Mouse (Mus musculus) CH12.LX (cell line): ENCODE measurements around the gene Adh1. TPM values are rescaled to one million over a fixed set of nuclear protein-coding genes. Genes with fewer than 3 reads are reported as not detected.

Experiments
- DNase-seq: peaks from one replicate; pipeline ENCODE4 v3.0.0-alpha.2; 2013; ENCODE audit errors: extremely low read depth
- H3K27ac ChIP-seq: 2 replicates; pipeline ENCODE4 v1.5.1; 2012; ENCODE audit warnings: low read depth, mild to moderate bottlenecking, control low read depth, moderate library complexity; ENCODE audit not compliant: insufficient read depth
- H3K27me3 ChIP-seq: replicated peaks from 2 replicates; pipeline ENCODE3; 2012; ENCODE audit warnings: inconsistent platforms
- H3K36me3 ChIP-seq, 2 experiments: replicated peaks in 1 of 2; 2 replicates each; pipeline versions ENCODE3 to v1.6.1; 2012; ENCODE audit warnings: inconsistent platforms in 1 of 2, low read length in 1 of 2, mild to moderate bottlenecking in 1 of 2, mixed read lengths in 1 of 2, moderate library complexity in 1 of 2; ENCODE audit not compliant: control insufficient read depth in 1 of 2, insufficient read depth in 1 of 2
- H3K4me1 ChIP-seq, 2 experiments: 2 replicates each; pipeline ENCODE4 v1.6.1; 2012; ENCODE audit warnings: inconsistent platforms in 1 of 2, moderate library complexity in 1 of 2; ENCODE audit not compliant: insufficient read depth in 2 of 2, control insufficient read depth in 1 of 2
- H3K4me2 ChIP-seq: 2 replicates; pipeline ENCODE4 v1.6.1; 2012; ENCODE audit warnings: low read depth, mild to moderate bottlenecking, control low read depth; ENCODE audit not compliant: poor library complexity, insufficient read depth, severe bottlenecking
- H3K4me3 ChIP-seq, 3 experiments: fragments of 150-350 bp in 1 of 3; sonication (generic) in 1 of 3; replicated peaks in 1 of 3; 2 replicates each; pipeline versions ENCODE3 to v1.5.1; 2011 to 2012; ENCODE audit warnings: low read depth in 2 of 3, low read length in 2 of 3, mild to moderate bottlenecking in 2 of 3, moderate library complexity in 2 of 3, control low read depth in 1 of 3, improper control_type of control experiment in 1 of 3, inconsistent platforms in 1 of 3, mixed read lengths in 1 of 3; ENCODE audit not compliant: poor library complexity in 1 of 3
- H3K79me2 ChIP-seq: replicated peaks from 2 replicates; pipeline ENCODE4 v1.6.1; 2012; ENCODE audit warnings: mild to moderate bottlenecking, moderate library complexity; ENCODE audit not compliant: control insufficient read depth, poor library complexity, insufficient read depth, severe bottlenecking; ENCODE audit errors: extremely low read depth
- H3K9ac ChIP-seq: 2 replicates; pipeline ENCODE4 v1.6.1; 2012; ENCODE audit warnings: low read depth, mild to moderate bottlenecking, control low read depth, moderate library complexity; ENCODE audit not compliant: insufficient read depth
- H3K9me3 ChIP-seq: replicated peaks from 2 replicates; pipeline ENCODE3; 2012; ENCODE audit warnings: low read length, inconsistent platforms, mixed read lengths
- BHLHE40 ChIP-seq: IDR thresholded peaks from 2 replicates; pipeline ENCODE4 v1.6.1; 2011; ENCODE audit warnings: mild to moderate bottlenecking, low read depth, low read length, improper control_type of control experiment
- CHD2 ChIP-seq: IDR thresholded peaks from 2 replicates; pipeline ENCODE4 v1.6.1; 2011; ENCODE audit warnings: low read length, improper control_type of control experiment
- JUND ChIP-seq: conservative IDR thresholded peaks from 2 replicates; pipeline ENCODE4 v1.6.1; 2011; ENCODE audit warnings: low read depth, low read length, improper control_type of control experiment
- KAT2A ChIP-seq: IDR thresholded peaks from 2 replicates; pipeline ENCODE4 v1.6.1; 2012; ENCODE audit warnings: low read length, improper control_type of control experiment, inconsistent platforms; ENCODE audit not compliant: insufficient replicate concordance
- MAX ChIP-seq: IDR thresholded peaks from 2 replicates; pipeline ENCODE4 v1.6.1; 2011; ENCODE audit warnings: low read length, improper control_type of control experiment
- MAZ ChIP-seq: IDR thresholded peaks from 2 replicates; pipeline ENCODE4 v1.6.1; 2012; ENCODE audit warnings: low read depth, mild to moderate bottlenecking, inconsistent platforms, low read length, improper control_type of control experiment, moderate library complexity
- MEF2A ChIP-seq: IDR thresholded peaks from 2 replicates; pipeline ENCODE4 v1.6.1; 2014; ENCODE audit warnings: low read depth, mild to moderate bottlenecking, inconsistent platforms, low read length, improper control_type of control experiment, borderline replicate concordance
- MYC ChIP-seq: IDR thresholded peaks from 2 replicates; pipeline ENCODE4 v1.6.1; 2011; ENCODE audit warnings: low read depth, mild to moderate bottlenecking, improper control_type of control experiment, low read length
- POLR2A ChIP-seq: IDR thresholded peaks from 2 replicates; pipeline ENCODE4 v1.6.1; 2011; ENCODE audit warnings: low read depth, mild to moderate bottlenecking, improper control_type of control experiment, low read length
- RAD21 ChIP-seq: IDR thresholded peaks from 2 replicates; pipeline ENCODE4 v1.6.1; 2011; ENCODE audit warnings: low read depth, mild to moderate bottlenecking, low read length, improper control_type of control experiment, moderate library complexity
- RCOR1 ChIP-seq: conservative IDR thresholded peaks from 2 replicates; pipeline ENCODE4 v1.6.1; 2012; ENCODE audit warnings: low read depth, mild to moderate bottlenecking, inconsistent platforms, low read length, improper control_type of control experiment
- SIN3A ChIP-seq: IDR thresholded peaks from 2 replicates; pipeline ENCODE4 v1.6.1; 2012; ENCODE audit warnings: low read length, improper control_type of control experiment, inconsistent platforms
- TCF12 ChIP-seq: IDR thresholded peaks from 2 replicates; pipeline ENCODE4 v1.6.1; 2014; ENCODE audit warnings: low read depth, mild to moderate bottlenecking, inconsistent platforms, low read length, improper control_type of control experiment
- UBTF ChIP-seq: IDR thresholded peaks from 2 replicates; pipeline ENCODE4 v1.6.1; 2012; ENCODE audit warnings: low read depth, mild to moderate bottlenecking, inconsistent platforms, low read length, improper control_type of control experiment, moderate library complexity
- USF1 ChIP-seq: IDR thresholded peaks from 2 replicates; pipeline ENCODE4 v1.6.1; 2014; ENCODE audit warnings: low read depth, mild to moderate bottlenecking, inconsistent platforms, low read length, improper control_type of control experiment
- ZC3H11A ChIP-seq: IDR thresholded peaks from 2 replicates; pipeline ENCODE4 v1.6.1; 2012; ENCODE audit warnings: low read depth, mild to moderate bottlenecking, inconsistent platforms, low read length, improper control_type of control experiment
- ZKSCAN1 ChIP-seq: IDR thresholded peaks from 2 replicates; pipeline ENCODE4 v1.6.1; 2012; ENCODE audit warnings: low read depth, inconsistent platforms, low read length, improper control_type of control experiment, borderline replicate concordance
- ZMIZ1 ChIP-seq: IDR thresholded peaks from 2 replicates; pipeline ENCODE4 v1.6.1; 2012; ENCODE audit warnings: low read depth, mild to moderate bottlenecking, inconsistent platforms, low read length, improper control_type of control experiment
- dilution Hi-C: fragments of 300-500 bp; cut with MboI; formaldehyde crosslinking; loops from 2 replicates; pipeline ENCODE4 v1.14.3; 2020; ENCODE audit warnings: low sequenced_read_pairs; ENCODE audit not compliant: extremely low pct_unique_long_range_greater_than_20kb, extremely low pct_ligation_motif_present
- in situ Hi-C: fragments of 300-500 bp; cut with MboI; formaldehyde crosslinking; loops from 3 replicates; pipeline ENCODE4 v1.14.3; 2019; ENCODE audit warnings: low sequenced_read_pairs, low pct_ligation_motif_present, low pct_unique_long_range_greater_than_20kb, mixed read lengths
- polyA plus RNA-seq: library from polyadenylated mRNA; unstranded; fragments of >175 nt; gene quantifications from 2 replicates; pipeline ENCODE4 v1.2.1, GENCODE M21; 2012; ENCODE audit warnings: low read depth; ENCODE audit not compliant: insufficient read length
- total RNA-seq, 2 experiments: library from RNA; depleted of rRNA; stranded (reverse); fragments of 300-350 nt in 1 of 2; fragments of >200 nt in 1 of 2; gene quantifications; 2 replicates each; pipeline ENCODE4 v1.2.3; 2012 to 2014

Adh1 gene
- total and polyA plus RNA-seq, 3 experiments, result not detected

DNA sequence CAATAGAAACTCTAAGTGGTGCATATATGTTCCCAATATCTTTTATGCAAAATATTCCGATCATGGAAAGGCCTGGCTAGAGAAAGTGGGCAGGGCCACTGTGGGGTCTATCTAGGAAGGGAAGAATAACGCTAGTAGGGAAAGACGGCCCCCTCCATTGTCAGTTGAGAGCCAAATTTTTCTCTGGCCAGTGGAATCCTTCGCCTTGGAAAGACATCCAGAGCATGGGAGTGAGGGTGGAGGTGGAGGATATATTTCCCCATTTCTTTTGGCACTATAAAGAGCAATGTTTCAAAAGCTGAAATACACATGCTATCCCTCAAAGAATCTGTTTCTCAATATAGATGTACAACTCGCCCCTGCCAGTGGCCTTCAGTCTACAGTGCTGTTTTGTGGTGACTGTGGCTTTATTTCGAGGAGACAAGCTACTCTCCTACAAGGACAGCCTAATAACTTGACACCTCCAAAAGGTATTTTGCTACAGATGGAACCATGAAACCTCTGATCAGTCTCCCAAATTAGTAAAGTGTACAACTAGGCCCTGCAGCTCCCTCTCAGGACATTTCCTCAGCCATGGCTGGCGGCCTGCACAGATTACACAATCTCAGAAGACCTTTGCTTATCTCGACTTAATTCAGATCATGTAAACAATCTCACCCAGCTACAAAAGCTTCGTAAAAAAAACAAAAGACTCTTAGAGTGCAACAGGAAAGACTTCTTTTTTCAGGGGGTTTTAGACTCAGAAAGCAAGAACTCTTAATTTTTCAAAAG, 4.8 kb upstream of the Adh1 start:
- Histone ChIP-seq H3K9ac (no peak overlapping the region), H3K27ac (no peak overlapping the region), H3K36me3 (no peaks in the 10 kb centered on the region), H3K79me2 (no peaks in the 10 kb centered on the region), H3K4me3 (no peak overlapping the region), H3K9me3 (no peaks in the 10 kb centered on the region), H3K4me2 (no peak overlapping the region), H3K27me3 (no peaks in the 10 kb centered on the region), H3K4me1 (no peaks in the 10 kb centered on the region)
- no peak for DNase-seq
- no peak for TF ChIP-seq MYC
- TF ChIP-seq USF1, result no peak
- TF ChIP-seq TCF12, result no peak
- no peak for TF ChIP-seq SIN3A
- TF ChIP-seq ZKSCAN1, result no peak
- TF ChIP-seq ZMIZ1, result no peak
- no peak for TF ChIP-seq RAD21
- TF ChIP-seq ZC3H11A, result no peak
- TF ChIP-seq CHD2, result no peak
- TF ChIP-seq POLR2A, result no peak
- no peak for TF ChIP-seq KAT2A
- no peak for TF ChIP-seq RCOR1
- no peak for TF ChIP-seq JUND
- no peak for TF ChIP-seq BHLHE40
- TF ChIP-seq MAX, result no peak
- TF ChIP-seq MEF2A, result no peak
- dilution Hi-C loops, result no loop called here
- in situ Hi-C loops, result no loop called here

DNA sequence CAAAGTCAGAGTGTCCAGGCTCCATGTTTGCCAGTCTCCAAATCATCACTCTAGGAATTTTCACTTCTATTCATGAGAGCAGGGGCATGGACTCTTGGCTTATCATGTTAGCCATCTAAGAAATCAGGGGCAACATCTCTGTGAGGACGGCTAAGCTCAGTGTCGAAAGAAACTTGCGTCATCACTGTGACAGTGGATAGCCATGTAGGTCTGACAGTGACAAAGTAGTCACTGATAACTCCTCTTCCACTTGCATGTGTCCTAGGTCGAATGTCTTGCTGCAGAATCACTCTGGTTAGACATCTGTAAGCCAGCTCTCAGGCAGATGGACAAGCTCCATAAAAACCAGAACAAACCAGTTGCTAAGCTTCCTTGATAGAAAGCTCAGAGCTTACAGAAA, 1.8 kb downstream of the Adh1 start:
- TF ChIP-seq MAZ, result no peak
- no peak for TF ChIP-seq UBTF
- TF ChIP-seq USF1, result no peak
- TF ChIP-seq RAD21, result no peak
- no peak for TF ChIP-seq JUND
- Histone ChIP-seq H3K9ac (no peak overlapping the region), H3K27me3 (no peaks in the 10 kb centered on the region), H3K4me3 (no peak overlapping the region), H3K27ac (no peak overlapping the region), H3K9me3 (no peaks in the 10 kb centered on the region), H3K36me3 (no peaks in the 10 kb centered on the region), H3K4me1 (no peaks in the 10 kb centered on the region), H3K79me2 (no peaks in the 10 kb centered on the region), H3K4me2 (no peak overlapping the region)
- in situ Hi-C loops, result no loop called here
- dilution Hi-C loops, result no loop called here
- no peak for DNase-seq
